Mouse (Mus musculus): ENCODE results near the gene Mpg.

DNA sequence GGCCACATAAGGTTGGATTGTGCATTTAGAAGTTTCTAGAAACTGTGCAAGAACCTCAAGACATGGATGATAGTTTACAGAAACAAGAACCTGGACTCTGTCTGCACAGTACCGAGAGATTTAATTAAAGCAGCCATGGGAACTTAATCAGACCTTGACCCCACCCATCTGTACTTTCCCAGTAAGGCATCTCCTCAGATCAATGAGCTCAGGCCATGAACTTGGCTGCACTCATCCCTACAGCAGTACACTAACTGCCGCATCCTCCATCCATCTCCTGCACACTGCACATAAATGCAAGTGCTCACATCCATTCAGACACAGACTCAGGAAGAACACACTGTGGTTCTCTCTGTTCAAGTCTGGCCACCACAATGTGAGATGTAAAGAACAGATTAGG lies 54.3 kb downstream of the Mpg start:
- TF ChIP-seq POLR2A (IDR thresholded peaks at IDR 0.05; ENCODE audit: low read depth, low read length) (no peak), CTCF (IDR thresholded peaks at IDR 0.05; ENCODE audit: extremely low read depth, insufficient read length, insufficient replicate concordance, low read depth, low read length) (no peak)
